Mouse (Mus musculus): ENCODE data around the gene Lhx1. TPM values are rescaled to one million over a fixed set of nuclear protein-coding genes. Genes with fewer than 3 reads are reported as not detected.

Gene Lhx1
- polyA plus RNA-seq, 1 experiment = 12.8 TPM

DNA sequence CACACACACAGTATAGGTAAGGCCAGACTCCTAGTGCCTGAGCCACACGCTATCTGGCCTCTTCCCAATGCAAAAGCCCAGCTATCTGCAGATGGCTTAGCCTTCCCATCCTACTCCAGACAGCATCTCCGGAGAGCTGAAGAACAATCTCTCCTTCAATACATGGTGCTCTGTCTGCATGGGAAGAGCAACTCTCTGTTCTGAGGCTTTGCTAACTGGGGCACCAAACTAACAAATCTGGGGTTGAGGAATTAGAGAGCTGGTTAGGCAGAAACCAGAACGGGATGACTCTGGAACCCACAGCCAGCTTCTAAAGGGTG is 4.3 kb downstream of the Lhx1 start:
- 0 out of 2 replicates have a peak, but pooled peaks cover 2% of the 10 kb centered on the region for H3K27me3 ChIP-seq (replicated peaks; ENCODE audit: control insufficient read depth, insufficient read depth, low read length)
- H3K4me3 ChIP-seq (ENCODE audit: insufficient read depth, low read depth, low read length) = peak overlapping the region; percentile 93

DNA sequence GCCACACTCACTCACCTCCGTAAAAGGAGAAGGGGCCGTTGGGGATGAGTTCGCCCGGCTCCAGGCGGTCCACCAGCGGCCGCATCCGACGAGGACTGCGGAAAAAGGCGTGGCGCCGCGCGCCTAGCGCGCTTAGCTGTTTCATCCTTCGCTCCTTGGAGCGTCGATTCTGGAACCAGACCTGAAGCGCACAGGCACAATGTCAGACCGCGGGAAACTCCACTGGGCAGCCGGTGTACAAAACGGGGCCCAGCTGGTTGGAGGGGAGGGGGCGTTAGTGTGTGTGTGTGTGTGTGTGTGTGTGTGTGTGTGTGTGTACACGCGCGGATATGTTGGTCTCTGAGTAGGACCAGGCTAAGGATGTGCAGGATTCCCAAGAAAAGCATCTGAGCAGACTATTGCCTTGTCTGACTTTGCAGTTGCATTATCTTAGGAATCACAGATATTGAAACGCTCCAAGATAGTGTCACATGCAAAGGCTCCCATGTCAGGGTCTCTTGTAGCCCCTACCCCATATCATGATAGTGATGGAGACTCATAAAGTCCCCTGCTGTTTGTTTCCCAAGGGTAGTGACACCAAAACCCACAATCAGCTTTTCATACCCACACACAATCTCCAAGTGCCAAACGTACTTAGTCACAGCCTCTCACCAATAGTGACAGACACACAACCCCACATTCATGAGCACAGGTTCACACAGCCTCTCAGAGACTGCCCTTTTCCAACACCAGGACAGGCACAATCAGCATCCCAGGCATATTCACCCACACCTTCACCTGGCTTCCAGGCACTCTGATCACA is 4.9 kb downstream of the Lhx1 start:
- H3K4me1 ChIP-seq (ENCODE audit: control insufficient read depth, insufficient read depth, low read length) = no peaks in the 10 kb centered on the region
- TF ChIP-seq POLR2A (IDR thresholded peaks at IDR 0.05; ENCODE audit: low read depth, low read length) (no peak), CTCF (conservative IDR thresholded peaks at IDR 0.05; ENCODE audit: insufficient read depth, insufficient read length, low read depth, low read length) (no peak)
- H3K36me3 ChIP-seq (ENCODE audit: control insufficient read depth, insufficient read depth, low read length) = peaks cover 2% of the 10 kb centered on the region; the same call in 1 of the 2 replicates
- 0 out of 2 replicates have a peak, but pooled peaks cover 2% of the 10 kb centered on the region for H3K27me3 ChIP-seq (replicated peaks; ENCODE audit: control insufficient read depth, insufficient read depth, low read length)
- WGBS = 38% methylated on average over 31 of the region's 31 CpGs
- H3K4me3 ChIP-seq (ENCODE audit: insufficient read depth, low read depth, low read length) = peak overlapping the region; percentile 93; the same call in 1 of the 2 replicates
- no peak for DNase-seq
- no peak overlapping the region for H3K27ac ChIP-seq (ENCODE audit: insufficient read depth, low read depth, low read length)

More for the DNA sequence above, 4.3 kb downstream of the Lhx1 start:
- Histone ChIP-seq H3K36me3 (ENCODE audit: control insufficient read depth, insufficient read depth, low read length) (peaks cover 2% of the 10 kb centered on the region; the same call in 1 of the 2 replicates), H3K27ac (ENCODE audit: insufficient read depth, low read depth, low read length) (no peak overlapping the region), H3K4me1 (ENCODE audit: control insufficient read depth, insufficient read depth, low read length) (no peaks in the 10 kb centered on the region)
- no peak for TF ChIP-seq POLR2A (IDR thresholded peaks at IDR 0.05; ENCODE audit: low read depth, low read length)
- no peak for TF ChIP-seq CTCF (conservative IDR thresholded peaks at IDR 0.05; ENCODE audit: insufficient read depth, insufficient read length, low read depth, low read length)
- WGBS = 59% methylated on average over 3 of the region's 3 CpGs
- DNase-seq = no peak

DNA sequence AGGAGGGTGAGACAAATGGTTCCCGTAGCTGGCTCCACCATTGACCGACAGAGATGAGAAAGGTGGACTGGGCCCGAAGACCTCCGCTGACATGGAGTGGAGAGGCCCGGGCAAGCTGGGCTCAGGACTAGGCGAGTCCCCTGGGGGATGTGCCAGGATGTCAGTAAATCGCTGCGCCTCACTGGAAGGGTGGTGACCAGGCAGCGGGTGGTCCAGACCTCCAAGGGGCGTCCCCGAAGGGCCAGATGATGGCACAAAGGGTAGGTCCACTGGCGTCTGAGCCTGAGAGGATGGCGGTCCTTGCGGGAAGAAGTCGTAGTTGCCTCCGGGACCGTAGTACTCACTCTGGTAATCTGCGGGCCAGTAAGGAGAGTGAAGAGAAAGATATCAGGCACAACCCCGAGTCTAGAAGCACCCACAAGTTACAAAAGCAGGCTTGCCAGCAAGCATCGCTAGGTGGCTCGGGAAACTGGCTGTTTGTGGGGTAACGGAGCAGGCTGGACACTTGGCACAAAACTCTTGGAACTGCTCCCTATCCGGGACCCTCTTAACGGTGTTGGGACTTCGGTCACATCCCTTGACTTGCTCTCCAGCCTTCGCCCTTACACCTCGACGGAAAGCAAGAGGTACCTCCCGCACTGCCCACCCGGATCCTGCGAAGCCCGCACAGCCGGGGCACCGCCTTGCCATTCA is 5.6 kb downstream of the Lhx1 start:
- Histone ChIP-seq H3K36me3 (ENCODE audit: control insufficient read depth, insufficient read depth, low read length) (peaks cover 2% of the 10 kb centered on the region; the same call in 1 of the 2 replicates), H3K27me3 (replicated peaks; ENCODE audit: control insufficient read depth, insufficient read depth, low read length) (0 out of 2 replicates have a peak, but pooled peaks cover 2% of the 10 kb centered on the region), H3K4me3 (ENCODE audit: insufficient read depth, low read depth, low read length) (no peak overlapping the region), H3K4me1 (ENCODE audit: control insufficient read depth, insufficient read depth, low read length) (no peaks in the 10 kb centered on the region), H3K27ac (ENCODE audit: insufficient read depth, low read depth, low read length) (no peak overlapping the region)
- TF ChIP-seq CTCF (conservative IDR thresholded peaks at IDR 0.05; ENCODE audit: insufficient read depth, insufficient read length, low read depth, low read length) (no peak), POLR2A (IDR thresholded peaks at IDR 0.05; ENCODE audit: low read depth, low read length) (no peak)
- WGBS = 39% methylated on average over 34 of the region's 34 CpGs
- DNase-seq = no peak

DNA sequence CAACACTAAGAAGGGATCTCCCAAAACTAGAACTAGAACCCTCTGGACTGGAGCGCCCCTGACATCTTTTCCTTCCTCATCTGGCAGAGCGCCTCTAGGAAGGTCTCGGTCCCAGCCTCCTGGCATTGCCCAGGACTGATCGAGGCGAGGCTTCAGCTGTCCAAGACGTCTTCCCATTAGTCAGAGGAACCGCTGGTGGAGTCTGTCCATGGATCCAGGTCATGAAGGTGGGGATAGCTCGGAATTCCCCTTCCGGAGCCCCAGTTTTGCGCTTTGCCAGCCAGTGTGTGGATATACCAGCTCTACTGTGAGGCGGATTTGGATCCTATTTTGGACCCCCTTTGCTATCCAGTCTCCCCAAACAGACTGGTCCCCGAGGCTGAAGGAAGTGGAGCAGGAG is 6.3 kb downstream of the Lhx1 start:
- Histone ChIP-seq H3K27me3 (replicated peaks; ENCODE audit: control insufficient read depth, insufficient read depth, low read length) (0 out of 2 replicates have a peak, but pooled peaks cover 2% of the 10 kb centered on the region), H3K27ac (ENCODE audit: insufficient read depth, low read depth, low read length) (no peak overlapping the region), H3K4me1 (ENCODE audit: control insufficient read depth, insufficient read depth, low read length) (no peaks in the 10 kb centered on the region; the same call in 1 of the 2 replicates), H3K4me3 (ENCODE audit: insufficient read depth, low read depth, low read length) (no peak overlapping the region), H3K36me3 (ENCODE audit: control insufficient read depth, insufficient read depth, low read length) (peaks cover 2% of the 10 kb centered on the region; the same call in 1 of the 2 replicates)
- DNase-seq = no peak
- TF ChIP-seq CTCF (conservative IDR thresholded peaks at IDR 0.05; ENCODE audit: insufficient read depth, insufficient read length, low read depth, low read length) (no peak), POLR2A (IDR thresholded peaks at IDR 0.05; ENCODE audit: low read depth, low read length) (no peak)
- WGBS = 60% methylated on average over 12 of the region's 12 CpGs

DNA sequence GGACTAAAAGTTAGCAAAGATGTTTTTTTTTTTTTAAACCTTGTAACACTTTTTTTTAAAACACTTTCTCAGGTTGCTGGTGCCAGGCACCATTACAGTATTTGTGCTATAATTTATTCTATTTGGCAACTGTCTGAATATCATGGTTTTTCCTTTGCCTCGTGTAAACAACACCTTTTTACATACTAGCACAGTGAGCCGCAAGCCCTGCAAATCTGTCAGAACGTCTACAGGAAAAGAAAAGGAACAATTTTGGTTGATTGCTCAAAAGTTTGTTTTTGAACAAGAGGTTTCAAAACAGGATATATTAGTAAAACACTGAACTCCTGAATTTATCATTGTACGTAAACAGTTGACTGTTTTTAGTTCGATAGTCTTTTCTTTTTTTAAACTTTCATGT is 7.1 kb downstream of the Lhx1 start:
- no peak for TF ChIP-seq CTCF (conservative IDR thresholded peaks at IDR 0.05; ENCODE audit: insufficient read depth, insufficient read length, low read depth, low read length)
- no peak for TF ChIP-seq POLR2A (IDR thresholded peaks at IDR 0.05; ENCODE audit: low read depth, low read length)
- peaks cover 2% of the 10 kb centered on the region; the same call in 1 of the 2 replicates for H3K36me3 ChIP-seq (ENCODE audit: control insufficient read depth, insufficient read depth, low read length)
- H3K4me1 ChIP-seq (ENCODE audit: control insufficient read depth, insufficient read depth, low read length) = no peaks in the 10 kb centered on the region; the same call in 1 of the 2 replicates
- H3K27ac ChIP-seq (ENCODE audit: insufficient read depth, low read depth, low read length) = no peak overlapping the region
- H3K4me3 ChIP-seq (ENCODE audit: insufficient read depth, low read depth, low read length) = no peak overlapping the region
- DNase-seq = no peak
- 64% methylated on average over 5 of the region's 5 CpGs for WGBS
- no peaks in the 10 kb centered on the region for H3K27me3 ChIP-seq (replicated peaks; ENCODE audit: control insufficient read depth, insufficient read depth, low read length)

DNA sequence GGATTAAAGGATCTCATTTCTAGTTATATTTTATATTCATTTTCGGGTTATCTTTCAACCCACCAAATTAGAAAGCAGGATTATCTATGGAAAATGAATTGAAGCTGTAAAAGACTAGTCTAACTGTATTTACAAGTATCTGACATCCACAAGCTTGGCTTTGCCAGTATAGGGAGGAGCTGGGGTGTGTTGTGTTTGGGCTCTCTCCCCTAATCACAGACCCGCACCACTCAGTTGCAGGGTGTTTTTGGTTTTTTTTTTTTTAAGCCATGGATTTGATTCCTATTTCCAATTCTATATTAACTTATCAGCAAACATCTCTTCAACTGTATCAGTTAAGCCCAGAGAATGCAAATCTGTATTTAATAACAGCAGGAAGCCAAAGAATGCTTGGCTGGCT is 7.9 kb downstream of the Lhx1 start:
- TF ChIP-seq CTCF (conservative IDR thresholded peaks at IDR 0.05; ENCODE audit: insufficient read depth, insufficient read length, low read depth, low read length) = no peak
- TF ChIP-seq POLR2A (IDR thresholded peaks at IDR 0.05; ENCODE audit: low read depth, low read length) = no peak
- Histone ChIP-seq H3K27me3 (replicated peaks; ENCODE audit: control insufficient read depth, insufficient read depth, low read length) (no peaks in the 10 kb centered on the region), H3K4me3 (ENCODE audit: insufficient read depth, low read depth, low read length) (no peak overlapping the region), H3K4me1 (ENCODE audit: control insufficient read depth, insufficient read depth, low read length) (no peaks in the 10 kb centered on the region; the same call in 1 of the 2 replicates), H3K36me3 (ENCODE audit: control insufficient read depth, insufficient read depth, low read length) (peaks cover 2% of the 10 kb centered on the region; the same call in 1 of the 2 replicates), H3K27ac (ENCODE audit: insufficient read depth, low read depth, low read length) (no peak overlapping the region)
- DNase-seq = no peak
- 53% methylated on average over 2 of the region's 2 CpGs for WGBS
